Mouse (Mus musculus) retina, adult 2 months (tissue): Measurements from ENCODE around the gene Chst11.
"Not testable (repeated sequence)": the region's sequence is repeated elsewhere in the genome, so short reads cannot be mapped to it uniquely, and the experiment has no call there.

Source experiments
- DNase-seq: peaks from one replicate; pipeline ENCODE4 v3.0.0-alpha.2; 2012; ENCODE audit warnings: low read depth, low spot score

Gene Chst11

DNA sequence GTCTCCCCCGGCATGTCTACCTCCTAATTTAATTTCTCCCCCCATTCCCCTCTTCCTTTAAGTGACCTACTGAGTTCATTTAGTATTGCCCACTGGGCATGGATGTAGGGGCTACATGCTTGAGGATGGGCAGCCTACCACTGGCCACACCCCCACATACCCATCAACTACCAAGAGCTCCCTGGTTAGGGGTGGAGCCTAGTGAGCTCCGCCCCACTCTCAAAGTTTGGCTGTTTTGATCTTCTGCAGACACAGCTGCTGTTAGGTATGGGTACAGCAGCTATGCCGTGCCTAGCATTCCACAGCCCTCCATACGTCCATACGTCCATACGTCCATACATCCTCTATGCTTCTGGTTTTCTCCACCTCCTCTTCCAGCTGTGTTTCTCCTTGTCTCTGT, 123.6 kb downstream of the Chst11 start:
- no peak for DNase-seq

DNA sequence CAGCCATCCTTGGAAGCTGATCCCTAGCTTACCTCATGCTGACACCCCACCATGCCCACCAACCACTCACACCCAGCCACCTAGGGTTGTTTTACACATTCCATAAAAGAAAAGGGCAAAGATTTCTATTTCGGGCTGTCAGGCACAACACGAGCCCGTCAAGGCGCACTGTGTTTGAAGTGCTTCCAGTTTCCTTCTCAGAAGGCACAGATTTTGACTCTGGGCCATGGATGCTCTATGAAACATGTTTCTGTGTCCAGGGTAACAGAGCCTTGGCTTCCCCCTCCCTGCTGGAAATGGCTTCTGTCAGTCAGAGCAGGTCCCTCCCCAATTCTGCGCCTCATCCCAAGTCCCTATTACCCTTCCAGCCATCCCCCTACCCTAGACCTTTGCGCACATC, 125.7 kb downstream of the Chst11 start:
- no peak for DNase-seq

- DNase-seq: no peak
Observed at GRCm38 (mm10) chr10:83112345-83112744, 127.0 kb downstream of the Chst11 start.

GRCm38 (mm10) chr10:83114564-83114963, 129.3 kb downstream of the Chst11 start:
- DNase-seq: no peak

DNA sequence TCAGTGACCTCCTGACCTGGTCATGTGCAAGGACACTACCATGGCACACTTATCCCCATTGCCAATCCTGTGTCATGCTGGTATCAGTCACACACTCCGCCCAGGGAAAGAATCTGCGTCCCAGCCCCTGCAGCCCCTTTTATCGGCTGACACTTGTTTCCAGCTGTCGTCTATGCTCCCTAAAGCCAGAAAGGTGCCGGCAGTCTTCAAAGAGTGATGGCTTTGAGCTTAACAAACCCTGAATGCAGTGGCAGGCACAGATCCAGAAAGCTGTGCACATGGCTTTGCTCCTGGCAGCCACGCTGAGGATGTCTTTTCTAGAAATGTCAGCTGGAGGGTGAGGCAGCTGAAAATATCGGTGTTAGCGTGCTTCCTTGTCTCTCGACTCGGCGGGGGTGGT, 131.6 kb downstream of the Chst11 start:
- DNase-seq: no peak

- no peak for DNase-seq
Observed at GRCm38 (mm10) chr10:83117851-83118250, 132.6 kb downstream of the Chst11 start.

DNA sequence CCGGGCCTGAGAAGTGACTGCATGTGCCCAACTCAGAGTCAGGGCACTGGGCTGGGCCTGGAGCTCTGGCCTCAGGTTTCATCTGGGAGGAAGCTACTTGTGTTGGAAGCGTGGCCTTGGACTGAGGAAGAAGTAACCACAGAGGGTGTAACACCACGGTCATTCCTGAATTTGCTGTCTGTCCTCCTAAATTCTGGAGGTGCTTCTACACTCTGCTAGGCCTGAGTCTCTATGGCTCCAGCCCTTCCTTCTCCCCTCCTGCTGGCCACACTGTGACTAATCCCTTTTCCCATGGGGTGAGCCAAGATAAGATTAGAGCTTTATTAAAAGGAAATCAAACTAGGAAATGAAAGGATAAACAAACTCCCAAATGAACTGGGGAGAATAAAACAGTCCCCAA, 133.3 kb downstream of the Chst11 start:
- DNase-seq: no peak

DNA sequence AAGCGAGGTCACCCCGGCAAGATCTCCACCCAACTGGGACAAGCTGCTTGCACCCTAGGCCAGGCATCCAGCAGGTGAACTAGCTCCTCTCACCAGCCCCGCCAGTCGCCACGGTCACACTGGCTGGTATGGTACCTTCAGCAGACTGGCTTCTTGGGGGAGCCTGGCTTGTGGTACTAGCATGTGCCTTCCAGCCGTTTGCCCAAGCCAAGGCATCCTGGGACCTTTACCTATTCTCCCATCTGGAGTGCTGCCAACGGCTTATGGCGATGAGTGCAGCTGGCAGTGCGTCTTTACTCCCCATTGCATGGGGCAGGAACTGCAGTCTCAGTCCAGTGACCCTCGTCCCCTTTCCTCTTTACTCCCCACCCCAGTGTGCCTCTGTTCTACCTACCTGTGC, 133.7 kb downstream of the Chst11 start:
- no peak for DNase-seq

GRCm38 (mm10) chr10:83119461-83119860, 134.2 kb downstream of the Chst11 start:
- not testable (repeated sequence) for DNase-seq

GRCm38 (mm10) chr10:83119909-83120308, 134.6 kb downstream of the Chst11 start:
- no peak for DNase-seq

GRCm38 (mm10) chr10:83120938-83121337, 135.6 kb downstream of the Chst11 start:
- no peak for DNase-seq

GRCm38 (mm10) chr10:83124560-83124959, 139.3 kb downstream of the Chst11 start:
- DNase-seq: no peak

DNA sequence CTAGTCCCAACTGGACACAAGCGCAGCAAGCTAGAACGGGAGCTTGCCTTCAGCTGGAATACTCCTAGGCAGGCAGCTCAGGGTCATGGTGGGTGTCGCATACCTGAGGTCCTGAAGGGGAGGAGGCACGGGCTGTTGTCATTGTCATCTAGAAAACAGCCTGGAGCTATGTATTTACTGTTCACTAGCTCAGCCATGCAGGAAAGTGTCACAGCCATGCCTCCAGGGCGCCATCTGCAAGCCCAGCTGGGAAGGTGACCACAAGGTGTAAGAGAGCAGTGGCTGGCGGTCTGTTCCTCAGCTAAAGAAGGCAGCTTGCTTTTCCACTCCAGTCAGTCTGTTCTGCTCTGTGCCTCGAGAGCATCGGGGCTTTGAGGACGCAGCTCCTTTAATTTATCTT, 141.1 kb downstream of the Chst11 start:
- DNase-seq: no peak

DNA sequence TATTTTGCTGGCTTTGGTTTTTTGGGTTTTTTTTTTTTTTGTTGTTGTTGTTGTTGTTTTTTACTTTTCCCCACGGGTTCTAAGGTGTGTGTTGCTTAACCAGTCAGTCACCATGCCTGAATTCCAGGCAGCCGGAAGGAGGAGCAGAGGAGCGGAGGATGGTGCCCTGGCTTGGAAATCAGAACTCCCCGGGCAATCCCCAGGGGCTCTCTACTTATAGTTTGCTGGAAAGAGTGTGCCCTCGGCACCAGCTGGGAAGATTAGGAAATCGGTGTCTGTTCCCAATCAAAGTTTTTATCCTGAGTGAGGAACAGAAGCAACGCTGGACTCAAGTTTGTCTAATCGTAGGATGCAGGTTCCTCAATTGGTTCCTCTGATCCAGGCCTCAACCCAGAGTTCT, 143.1 kb downstream of the Chst11 start:
- no peak for DNase-seq

DNA sequence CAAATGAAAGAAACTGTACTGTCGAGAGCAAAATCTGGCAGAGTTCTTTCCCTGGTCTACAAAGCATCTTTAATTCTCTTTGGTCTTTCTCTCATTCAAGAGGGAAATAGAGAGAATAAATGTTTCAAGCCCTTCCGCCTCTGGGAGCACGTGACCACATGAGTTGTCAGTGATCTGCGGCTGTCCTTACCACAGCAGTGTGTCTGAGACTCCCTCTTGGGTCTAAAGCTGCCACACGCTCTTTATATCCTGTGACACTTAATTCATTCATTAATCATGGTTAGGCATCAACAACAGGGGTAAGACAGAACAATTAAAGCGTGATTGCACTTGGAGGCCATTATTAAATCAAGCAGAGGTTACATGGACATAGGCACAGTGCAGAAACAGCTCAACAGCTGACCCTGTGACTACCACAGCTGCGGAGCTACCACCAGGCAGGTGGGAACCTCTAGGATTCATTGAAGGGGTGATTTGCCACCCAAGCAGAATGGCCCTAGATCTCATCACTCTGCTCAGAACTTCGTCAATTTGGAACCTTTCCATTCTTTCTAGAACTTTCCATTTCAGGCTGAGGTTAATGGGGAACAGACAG, 144.4 kb downstream of the Chst11 start:
- no peak for DNase-seq

DNA sequence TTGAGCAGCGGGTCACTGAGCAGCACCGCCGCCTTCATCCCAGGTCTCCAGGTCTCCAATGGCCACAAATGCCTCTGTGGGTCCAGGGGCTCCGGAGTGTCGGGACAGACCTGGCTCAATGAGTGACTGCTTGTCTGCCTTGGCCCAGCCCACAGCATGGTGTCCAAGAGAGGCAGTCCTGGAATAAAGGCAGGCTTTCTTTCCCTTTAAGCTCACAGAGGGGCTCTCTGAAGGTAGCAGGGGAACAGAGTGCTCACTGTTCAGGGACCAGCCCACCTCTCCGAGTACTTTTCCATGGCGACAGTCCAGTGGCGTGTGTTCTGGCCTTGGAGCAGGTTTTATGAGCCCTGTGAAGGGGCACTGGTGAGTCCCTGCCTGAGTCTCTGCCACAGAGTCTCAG, 145.3 kb downstream of the Chst11 start:
- DNase-seq: no peak

DNA sequence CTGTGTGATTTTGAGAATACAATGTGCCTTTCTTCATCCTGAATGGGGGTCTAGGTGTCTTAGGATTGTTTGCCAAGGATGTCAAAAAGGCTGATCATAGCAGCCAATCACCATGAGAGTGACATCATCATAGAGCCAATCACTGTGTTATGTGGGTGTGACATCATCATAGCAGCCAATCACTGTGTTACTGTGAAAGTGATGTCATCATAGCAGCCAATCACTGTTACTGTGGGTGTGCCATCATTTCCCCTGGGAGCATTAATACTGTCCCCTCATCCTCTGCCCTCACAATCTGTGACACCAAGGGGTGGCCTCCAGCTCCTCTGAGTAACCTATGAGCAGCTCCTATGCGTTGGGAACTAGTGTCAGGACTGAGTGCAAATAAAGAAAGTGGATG, 146.6 kb downstream of the Chst11 start:
- DNase-seq: no peak

- DNase-seq: no peak
Observed at GRCm38 (mm10) chr10:83133866-83134570, 148.7 kb downstream of the Chst11 start.

- no peak for DNase-seq
Observed at GRCm38 (mm10) chr10:83134896-83135295, 149.6 kb downstream of the Chst11 start.

- DNase-seq: no peak
Observed at GRCm38 (mm10) chr10:83135963-83136362, 150.7 kb downstream of the Chst11 start.

DNA sequence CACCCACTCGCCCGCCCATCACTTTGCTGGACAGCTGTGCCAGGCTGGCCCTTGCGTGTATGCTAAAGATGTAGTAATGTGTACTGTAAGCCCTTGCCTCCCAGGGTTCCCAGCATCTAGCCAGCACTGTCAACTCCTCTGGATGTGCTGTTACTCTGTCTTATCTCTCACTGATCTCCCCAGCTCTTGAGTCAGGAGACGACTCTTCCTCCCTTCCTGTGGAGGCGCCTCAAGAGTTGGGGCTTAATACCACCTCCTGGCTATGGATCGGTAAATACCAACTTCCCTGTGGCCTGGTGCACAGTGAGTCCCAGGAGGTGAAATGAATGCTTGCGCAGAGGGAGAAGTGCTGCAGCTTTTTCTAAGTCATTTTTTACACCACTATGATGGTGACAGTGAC, 151.8 kb downstream of the Chst11 start:
- DNase-seq: no peak

GRCm38 (mm10) chr10:83139276-83139675, 154.0 kb downstream of the Chst11 start:
- DNase-seq: no peak

DNA sequence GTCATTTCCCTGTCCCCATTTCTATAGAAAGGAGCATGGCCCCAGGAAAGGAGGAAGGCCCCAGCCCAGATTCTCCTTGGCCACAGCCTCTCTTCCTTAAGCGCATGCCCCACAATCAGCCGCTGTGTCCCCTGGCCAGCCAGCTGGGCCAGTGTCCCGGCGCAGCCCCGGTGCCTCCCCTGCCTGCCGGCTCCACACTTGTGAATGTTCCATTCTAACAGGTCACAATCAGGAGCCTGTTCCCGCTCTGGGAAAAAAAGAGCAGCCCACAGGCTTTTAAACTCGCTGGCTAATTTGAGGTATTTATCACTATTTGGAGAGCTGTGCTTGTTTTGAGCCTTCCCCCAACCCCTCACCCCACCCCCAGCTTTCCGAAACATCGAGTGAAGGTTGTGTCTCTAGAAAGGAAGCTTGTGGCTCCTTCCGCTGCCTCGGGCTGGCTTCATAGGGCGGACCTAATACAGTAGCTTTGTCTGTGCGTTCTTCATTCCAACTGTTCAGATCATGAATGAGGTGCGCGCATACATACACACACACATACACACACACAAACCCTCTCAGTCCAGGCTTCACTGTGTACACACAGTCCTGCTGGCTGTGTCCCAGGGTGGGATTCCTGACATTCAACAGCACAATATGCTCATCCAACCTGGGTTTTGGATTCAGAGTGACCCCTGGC, 155.1 kb downstream of the Chst11 start:
- no peak for DNase-seq
